Mouse (Mus musculus) CH12.LX (cell line): ENCODE results near the gene Gm27235.

Experiments
- CTCF ChIP-seq, 2 experiments: IDR thresholded peaks in 1 of 2; conservative IDR thresholded peaks in 1 of 2; 2 replicates each; pipeline ENCODE4 v1.5.1; 2011 to 2012; ENCODE audit warnings: low read depth in 2 of 2, low read length in 2 of 2, improper control_type of control experiment in 1 of 2, inconsistent platforms in 1 of 2, mild to moderate bottlenecking in 1 of 2, moderate library complexity in 1 of 2
- E2F4 ChIP-seq: IDR thresholded peaks from 2 replicates; pipeline ENCODE4 v1.6.1; 2011; ENCODE audit warnings: low read depth, low read length, improper control_type of control experiment; ENCODE audit not compliant: insufficient replicate concordance
- EP300 ChIP-seq: IDR thresholded peaks from 2 replicates; pipeline ENCODE4 v1.6.1; 2011; ENCODE audit warnings: low read length, improper control_type of control experiment
- POLR2A ChIP-seq: IDR thresholded peaks from 2 replicates; pipeline ENCODE4 v1.6.1; 2011; ENCODE audit warnings: low read depth, mild to moderate bottlenecking, improper control_type of control experiment, low read length
- ZC3H11A ChIP-seq: IDR thresholded peaks from 2 replicates; pipeline ENCODE4 v1.6.1; 2012; ENCODE audit warnings: low read depth, mild to moderate bottlenecking, inconsistent platforms, low read length, improper control_type of control experiment

DNA sequence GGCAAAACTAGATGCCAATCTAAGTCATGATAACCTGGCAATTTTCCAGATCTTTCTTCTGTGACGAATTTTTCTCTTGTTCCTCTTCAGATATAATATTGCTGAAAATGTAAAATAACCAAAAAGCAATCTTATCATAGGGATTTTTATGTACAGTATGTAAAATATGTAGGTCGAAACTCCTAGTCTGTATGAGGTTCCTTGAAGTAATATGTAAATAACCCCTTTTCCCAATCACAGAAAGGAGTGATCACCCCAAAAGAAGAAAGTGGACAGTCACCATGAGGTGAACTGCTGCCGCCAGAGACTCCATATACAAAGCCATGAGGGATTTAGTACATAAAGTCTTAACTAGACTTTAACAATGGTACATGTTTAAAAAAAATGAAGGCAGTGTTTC lies 11.9 kb downstream of the Gm27235 start, which contains the start of gene Gm17727:
- no peak for TF ChIP-seq EP300
- TF ChIP-seq CTCF (conservative IDR thresholded peaks at IDR 0.05 in 1 of 2, IDR thresholded peaks at IDR 0.05 in 1 of 2; ENCODE audit: low read depth in 2 of 2, low read length in 2 of 2) = no peak
- TF ChIP-seq POLR2A = no peak
- TF ChIP-seq ZC3H11A = no peak
- no peak for TF ChIP-seq E2F4
